Mouse (Mus musculus) lung, postnatal 0 days (tissue): ENCODE measurements around the gene Dcakd. TPM values are rescaled to one million over a fixed set of nuclear protein-coding genes. Genes with fewer than 3 reads are reported as not detected.
"Not testable (repeated sequence)": the region's sequence is repeated elsewhere in the genome, so short reads cannot be mapped to it uniquely, and the experiment has no call there.

Experiments
- ATAC-seq: fragments of 200-750 bp; cut with Nextera tagmentation; 2 replicates; pipeline ENCODE4 v1.8.0; 2017; ENCODE audit warnings: moderate library complexity
- DNase-seq: peaks from one replicate; pipeline ENCODE4 v3.0.0-alpha.2; 2016; ENCODE audit warnings: low spot score
- H3K27ac ChIP-seq: fragments of 300-500 bp; sonication (generic); 2 replicates; pipeline ENCODE4 v1.5.1; 2014; ENCODE audit warnings: antibody characterized with exemption, mild to moderate bottlenecking, low read length, mixed read lengths
- H3K27me3 ChIP-seq: fragments of 300-500 bp; sonication (generic); replicated peaks from 2 replicates; pipeline ENCODE4 v1.6.1; 2014; ENCODE audit warnings: low read length, mixed read lengths; ENCODE audit not compliant: insufficient read depth
- H3K36me3 ChIP-seq: fragments of 300-500 bp; sonication (generic); 2 replicates; pipeline ENCODE4 v1.6.1; 2014; ENCODE audit warnings: low read length, mixed read lengths; ENCODE audit not compliant: insufficient read depth
- H3K4me1 ChIP-seq: fragments of 300-500 bp; sonication (generic); 2 replicates; pipeline ENCODE4 v1.6.1; 2014; ENCODE audit warnings: antibody characterized with exemption, low read depth, low read length, mixed read lengths; ENCODE audit not compliant: insufficient read depth
- H3K4me2 ChIP-seq: fragments of 300-500 bp; sonication (generic); replicated peaks from 2 replicates; pipeline ENCODE4 v1.6.1; 2014; ENCODE audit warnings: low read depth, mild to moderate bottlenecking, low read length, moderate library complexity, mixed read lengths
- H3K4me3 ChIP-seq: fragments of 300-500 bp; sonication (generic); 2 replicates; pipeline ENCODE4 v1.5.1; 2014; ENCODE audit warnings: low read depth, low read length
- H3K9ac ChIP-seq: fragments of 300-500 bp; sonication (generic); replicated peaks from 2 replicates; pipeline ENCODE4 v1.6.1; 2014; ENCODE audit warnings: low read depth, mild to moderate bottlenecking
- H3K9me3 ChIP-seq: fragments of 300-500 bp; sonication (generic); 2 replicates; pipeline ENCODE4 v1.6.1; 2016; ENCODE audit warnings: low read length, mixed read lengths
- CTCF ChIP-seq: IDR thresholded peaks from 2 replicates; pipeline ENCODE4 v1.5.1; 2016; ENCODE audit warnings: antibody characterized with exemption, mild to moderate bottlenecking
- EP300 ChIP-seq: IDR thresholded peaks from 2 replicates; pipeline ENCODE4 v1.6.1; 2016; ENCODE audit warnings: antibody characterized with exemption, mild to moderate bottlenecking, control low read depth
- WGBS: fragments of 180-500 bp; shearing (Covaris S2); extraction: QIAGEN DNeasy Blood & Tissue Kit; methylation state at CpG from one replicate; pipeline ENCODE4 v1.1.7; 2014; 5-methylcytosine and 5-hydroxymethylcytosine counted together
- polyA plus RNA-seq: library from polyadenylated mRNA; unstranded; fragments of >200 nt; fragmentation: Nextera tagmentation; extraction: Ambion mirVana; gene quantifications from 2 replicates; pipeline ENCODE4 v1.2.1, GENCODE M21; 2015

Dcakd gene
- polyA plus RNA-seq, 1 experiment from 2014 or later: 51.1 TPM

GRCm38 (mm10) chr11:102984086-102984485, 44.0 kb downstream of the Dcakd start:
- no peaks in the 10 kb centered on the region for H3K36me3 ChIP-seq
- ATAC-seq (no peak), DNase-seq (no peak)
- no peak overlapping the region for H3K27ac ChIP-seq
- H3K4me2 ChIP-seq: no peak overlapping the region
- H3K27me3 ChIP-seq: peaks cover 4% of the 10 kb centered on the region; the same call in 1 of the 2 replicates
- H3K9ac ChIP-seq: no peak overlapping the region
- no peaks in the 10 kb centered on the region for H3K9me3 ChIP-seq
- WGBS: 79% methylated on average over 9 of the region's 9 CpGs
- no peak overlapping the region for H3K4me3 ChIP-seq
- H3K4me1 ChIP-seq: no peaks in the 10 kb centered on the region
- TF ChIP-seq CTCF (no peak), EP300 (no peak)

- TF ChIP-seq EP300 (no peak), CTCF (no peak)
- no peak for DNase-seq
- no peak overlapping the region for H3K4me3 ChIP-seq
- ATAC-seq: no peak
- no peak overlapping the region for H3K9ac ChIP-seq
- WGBS: 28% methylated on average over 10 of the region's 10 CpGs
- no peaks in the 10 kb centered on the region for H3K27me3 ChIP-seq
- no peaks in the 10 kb centered on the region for H3K36me3 ChIP-seq
- no peaks in the 10 kb centered on the region for H3K9me3 ChIP-seq
- H3K4me2 ChIP-seq: no peak overlapping the region
- no peaks in the 10 kb centered on the region for H3K4me1 ChIP-seq
- H3K27ac ChIP-seq: no peak overlapping the region
These were observed 46.8 kb downstream of the Dcakd start for GRCm38 (mm10) chr11:102981151-102981890.

GRCm38 (mm10) chr11:102978052-102978666, 50.0 kb downstream of the Dcakd start:
- Histone ChIP-seq H3K4me2 (no peak overlapping the region), H3K36me3 (no peaks in the 10 kb centered on the region), H3K4me3 (no peak overlapping the region), H3K4me1 (no peaks in the 10 kb centered on the region), H3K27me3 (no peaks in the 10 kb centered on the region), H3K9me3 (no peaks in the 10 kb centered on the region), H3K27ac (no peak overlapping the region), H3K9ac (no peak overlapping the region)
- 23% methylated on average over 6 of the region's 6 CpGs for WGBS
- peak; percentile 77 for ATAC-seq
- no peak for TF ChIP-seq EP300
- TF ChIP-seq CTCF: no peak
- peak; percentile 50 for DNase-seq

- not testable (repeated sequence) for H3K9me3 ChIP-seq, H3K4me2 ChIP-seq, DNase-seq, H3K27me3 ChIP-seq, H3K4me3 ChIP-seq, ATAC-seq, H3K36me3 ChIP-seq, H3K27ac ChIP-seq, H3K4me1 ChIP-seq, H3K9ac ChIP-seq
- peak; percentile 21; the same call in 1 of the 2 replicates for TF ChIP-seq CTCF
- WGBS: 78% methylated on average over 9 of the region's 9 CpGs
These were observed 52.2 kb downstream of the Dcakd start for GRCm38 (mm10) chr11:102975966-102976365.

GRCm38 (mm10) chr11:102972326-102972725, 55.8 kb downstream of the Dcakd start:
- Histone ChIP-seq H3K27ac (no peak overlapping the region), H3K9ac (no peak overlapping the region), H3K4me2 (no peak overlapping the region), H3K4me1 (no peaks in the 10 kb centered on the region), H3K4me3 (no peak overlapping the region), H3K27me3 (no peaks in the 10 kb centered on the region), H3K9me3 (no peaks in the 10 kb centered on the region), H3K36me3 (no peaks in the 10 kb centered on the region)
- no peak for TF ChIP-seq EP300
- no peak for TF ChIP-seq CTCF
- DNase-seq (no peak), ATAC-seq (no peak)
- 65% methylated on average over 1 of the region's 1 CpGs for WGBS

- ATAC-seq (no peak), DNase-seq (no peak)
- no peak overlapping the region for H3K4me3 ChIP-seq
- H3K9me3 ChIP-seq: no peaks in the 10 kb centered on the region
- no peaks in the 10 kb centered on the region for H3K4me1 ChIP-seq
- no peaks in the 10 kb centered on the region for H3K36me3 ChIP-seq
- 0 out of 2 replicates have a peak, but pooled peaks cover 3% of the 10 kb centered on the region for H3K27me3 ChIP-seq
- TF ChIP-seq CTCF (no peak), EP300 (no peak)
- no peak overlapping the region for H3K27ac ChIP-seq
- WGBS: 27% methylated on average over 5 of the region's 5 CpGs
- H3K4me2 ChIP-seq: no peak overlapping the region
- no peak overlapping the region for H3K9ac ChIP-seq
These were observed 56.5 kb downstream of the Dcakd start for GRCm38 (mm10) chr11:102971604-102972003.
